Mouse (Mus musculus): ENCODE results near the gene Tmem170.

Tmem170 gene

GRCm38 (mm10) chr8:111813818-111814217 lies 62.7 kb downstream of the Tmem170 start:
- DNase-seq (ENCODE audit: low read depth, low spot score), result no peak
